Mouse (Mus musculus): ENCODE measurements at regions not wholly inside any gene's neighbourhood (a gene's known extent, or its start where the extent isn't known, plus 50 kb on each side); places are given as distances from the start of the nearest gene placed in this dataset.

DNA sequence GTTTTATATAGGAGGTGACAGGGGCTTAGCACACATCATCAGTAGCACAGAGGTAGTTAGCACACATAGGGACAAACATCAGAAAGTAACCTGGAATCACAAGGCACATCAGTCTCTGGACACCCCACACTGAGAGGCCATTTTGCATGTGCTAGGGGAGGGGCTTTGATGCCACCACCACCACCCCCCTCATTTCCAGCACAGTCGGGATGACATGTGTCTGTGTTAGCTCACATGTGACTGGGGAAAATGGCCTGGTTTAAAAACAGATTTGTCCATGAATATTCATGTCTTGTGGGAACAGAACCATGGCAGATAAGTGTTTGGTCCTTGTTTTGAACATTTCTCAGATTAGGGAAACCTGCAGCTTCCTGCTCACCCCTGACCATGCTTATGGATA, 172.9 kb upstream of the Ppp2r2d start:
- no peaks in the 10 kb centered on the region for H3K4me1 ChIP-seq (ENCODE audit: control insufficient read depth, insufficient read depth, low read length)
- H3K27ac ChIP-seq (ENCODE audit: control insufficient read depth, insufficient read depth, low read depth, low read length): no peak overlapping the region
- H3K4me3 ChIP-seq (ENCODE audit: control insufficient read depth, low read depth, low read length): no peak overlapping the region
- H3K36me3 ChIP-seq (ENCODE audit: control insufficient read depth, insufficient read depth, low read length): no peaks in the 10 kb centered on the region
- H3K27me3 ChIP-seq (ENCODE audit: control insufficient read depth, insufficient read depth, low read length): no peaks in the 10 kb centered on the region
- no peak for TF ChIP-seq CTCF (IDR thresholded peaks at IDR 0.05; ENCODE audit: control insufficient read depth, insufficient read depth, insufficient replicate concordance, low read depth, low read length)
- TF ChIP-seq POLR2A (IDR thresholded peaks at IDR 0.05; ENCODE audit: control insufficient read depth, low read depth, low read length): no peak

DNA sequence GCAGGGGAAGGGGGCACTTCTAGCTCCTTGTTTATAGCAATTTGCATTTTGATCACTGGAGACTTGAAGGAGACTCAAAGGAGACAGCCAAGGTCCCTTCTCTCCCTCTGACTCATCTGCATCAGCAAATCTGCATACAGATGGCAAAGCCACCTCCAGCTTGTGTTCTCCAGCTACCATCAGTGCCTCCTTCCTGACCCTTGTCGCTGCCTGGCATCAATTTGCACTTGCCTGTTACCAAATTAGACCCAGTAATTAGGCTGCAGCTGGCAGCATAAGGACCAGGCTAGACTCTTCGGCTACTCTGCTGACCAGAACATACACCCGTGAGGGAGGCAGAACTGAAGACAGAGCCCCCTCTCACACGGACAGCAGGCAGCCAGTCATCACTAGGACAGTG, 177.5 kb upstream of the Ppp2r2d start:
- TF ChIP-seq CTCF (IDR thresholded peaks at IDR 0.05; ENCODE audit: control insufficient read depth, insufficient read depth, insufficient replicate concordance, low read depth, low read length): no peak
- no peak for TF ChIP-seq POLR2A (IDR thresholded peaks at IDR 0.05; ENCODE audit: control insufficient read depth, low read depth, low read length)
- Histone ChIP-seq H3K4me3 (ENCODE audit: control insufficient read depth, low read depth, low read length) (no peak overlapping the region), H3K27me3 (ENCODE audit: control insufficient read depth, insufficient read depth, low read length) (no peaks in the 10 kb centered on the region), H3K36me3 (ENCODE audit: control insufficient read depth, insufficient read depth, low read length) (no peaks in the 10 kb centered on the region), H3K27ac (ENCODE audit: control insufficient read depth, insufficient read depth, low read depth, low read length) (no peak overlapping the region), H3K4me1 (ENCODE audit: control insufficient read depth, insufficient read depth, low read length) (no peaks in the 10 kb centered on the region)

DNA sequence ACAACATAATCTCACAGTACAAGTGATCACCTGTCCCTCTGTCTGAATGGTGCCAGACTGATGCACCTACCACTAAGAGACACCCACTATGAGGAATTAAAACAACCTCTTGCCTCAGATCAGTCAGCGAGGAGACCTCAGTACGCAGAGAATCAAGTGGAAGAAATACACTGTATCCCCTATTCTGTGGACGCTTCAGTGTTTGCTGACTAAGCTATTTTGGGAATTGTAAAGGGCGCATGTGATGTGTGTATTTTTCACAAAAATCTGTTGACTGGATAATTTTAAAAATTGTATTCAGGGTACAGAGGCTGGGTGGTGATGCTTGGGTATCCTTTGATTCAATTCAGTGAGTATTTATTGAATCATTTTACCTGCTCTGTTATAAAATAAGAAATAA, 185.8 kb upstream of the Ppp2r2d start:
- Histone ChIP-seq H3K36me3 (ENCODE audit: control insufficient read depth, insufficient read depth, low read length) (no peaks in the 10 kb centered on the region), H3K4me1 (ENCODE audit: control insufficient read depth, insufficient read depth, low read length) (no peaks in the 10 kb centered on the region), H3K4me3 (ENCODE audit: control insufficient read depth, low read depth, low read length) (no peak overlapping the region), H3K27me3 (ENCODE audit: control insufficient read depth, insufficient read depth, low read length) (no peaks in the 10 kb centered on the region), H3K27ac (ENCODE audit: control insufficient read depth, insufficient read depth, low read depth, low read length) (no peak overlapping the region)
- TF ChIP-seq POLR2A (IDR thresholded peaks at IDR 0.05; ENCODE audit: control insufficient read depth, low read depth, low read length) (no peak), CTCF (IDR thresholded peaks at IDR 0.05; ENCODE audit: control insufficient read depth, insufficient read depth, insufficient replicate concordance, low read depth, low read length) (no peak)

DNA sequence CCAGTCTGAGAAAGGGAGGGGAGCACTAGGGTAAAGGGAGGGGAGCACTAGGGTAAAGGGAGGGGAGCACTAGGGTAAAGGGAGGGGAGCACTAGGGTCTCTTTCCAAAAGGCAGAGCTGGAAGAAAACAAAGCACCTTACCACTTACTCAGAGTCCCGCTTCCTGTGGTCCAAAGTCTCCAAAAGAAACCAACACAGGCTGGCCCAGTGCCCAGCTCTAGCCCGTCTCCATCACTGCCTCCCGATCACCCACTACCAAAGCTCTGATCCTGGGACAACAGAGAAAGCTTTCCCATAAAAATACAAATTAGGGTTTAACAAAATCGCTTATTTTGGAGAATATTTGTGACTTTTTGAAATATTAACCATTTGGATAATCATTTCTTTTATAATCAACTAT, 188.4 kb upstream of the Ppp2r2d start:
- Histone ChIP-seq H3K27me3 (ENCODE audit: control insufficient read depth, insufficient read depth, low read length) (no peaks in the 10 kb centered on the region), H3K27ac (ENCODE audit: control insufficient read depth, insufficient read depth, low read depth, low read length) (no peak overlapping the region), H3K4me3 (ENCODE audit: control insufficient read depth, low read depth, low read length) (no peak overlapping the region), H3K4me1 (ENCODE audit: control insufficient read depth, insufficient read depth, low read length) (no peaks in the 10 kb centered on the region), H3K36me3 (ENCODE audit: control insufficient read depth, insufficient read depth, low read length) (no peaks in the 10 kb centered on the region)
- no peak for TF ChIP-seq CTCF (IDR thresholded peaks at IDR 0.05; ENCODE audit: control insufficient read depth, insufficient read depth, insufficient replicate concordance, low read depth, low read length)

DNA sequence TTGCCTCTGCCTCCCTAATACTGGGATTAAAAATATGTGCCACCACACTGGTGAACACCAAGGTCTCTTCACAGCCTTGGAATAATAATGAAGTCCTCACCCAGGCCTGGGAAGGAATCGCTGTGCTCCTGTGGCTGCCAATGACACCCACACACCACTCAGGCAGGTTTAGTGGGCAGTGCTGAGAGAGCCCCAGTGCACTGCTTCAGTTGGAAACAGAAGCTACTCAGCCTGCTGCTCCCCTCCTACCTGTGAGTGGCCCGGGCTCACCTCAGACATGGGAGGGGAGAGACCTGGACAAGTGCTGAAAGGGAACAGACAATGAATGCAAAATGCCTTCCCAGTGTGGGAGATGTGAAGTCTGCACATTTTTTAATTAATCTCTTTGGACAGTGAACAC, 188.8 kb upstream of the Ppp2r2d start:
- no peak overlapping the region for H3K4me3 ChIP-seq (ENCODE audit: control insufficient read depth, low read depth, low read length)
- no peaks in the 10 kb centered on the region for H3K4me1 ChIP-seq (ENCODE audit: control insufficient read depth, insufficient read depth, low read length)
- no peaks in the 10 kb centered on the region for H3K27me3 ChIP-seq (ENCODE audit: control insufficient read depth, insufficient read depth, low read length)
- no peak for TF ChIP-seq CTCF (IDR thresholded peaks at IDR 0.05; ENCODE audit: control insufficient read depth, insufficient read depth, insufficient replicate concordance, low read depth, low read length)
- TF ChIP-seq POLR2A (IDR thresholded peaks at IDR 0.05; ENCODE audit: control insufficient read depth, low read depth, low read length): no peak
- H3K27ac ChIP-seq (ENCODE audit: control insufficient read depth, insufficient read depth, low read depth, low read length): no peak overlapping the region
- H3K36me3 ChIP-seq (ENCODE audit: control insufficient read depth, insufficient read depth, low read length): no peaks in the 10 kb centered on the region

DNA sequence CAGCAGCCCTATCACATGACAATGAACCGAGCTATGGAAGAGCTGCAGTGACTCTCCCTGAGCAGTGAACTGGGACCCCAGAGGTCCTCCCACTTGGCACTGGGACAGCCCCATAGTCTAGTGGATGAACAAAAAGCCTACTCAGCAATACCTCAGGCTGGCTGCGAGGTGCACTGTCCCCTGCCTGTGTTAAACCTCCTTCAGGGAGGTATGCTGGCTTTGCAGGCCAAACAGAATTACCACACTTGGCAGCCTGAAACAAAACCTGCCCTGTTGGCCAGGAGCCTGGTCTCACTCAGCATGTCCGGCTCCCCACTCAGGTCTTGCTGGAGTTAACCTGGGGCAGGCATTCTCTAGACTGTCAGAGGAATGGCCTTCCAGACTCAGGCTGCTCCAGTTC, 189.9 kb upstream of the Ppp2r2d start:
- Histone ChIP-seq H3K27ac (ENCODE audit: control insufficient read depth, insufficient read depth, low read depth, low read length) (no peak overlapping the region), H3K27me3 (ENCODE audit: control insufficient read depth, insufficient read depth, low read length) (no peaks in the 10 kb centered on the region), H3K36me3 (ENCODE audit: control insufficient read depth, insufficient read depth, low read length) (no peaks in the 10 kb centered on the region), H3K4me3 (ENCODE audit: control insufficient read depth, low read depth, low read length) (no peak overlapping the region), H3K4me1 (ENCODE audit: control insufficient read depth, insufficient read depth, low read length) (no peaks in the 10 kb centered on the region)
- no peak for TF ChIP-seq CTCF (IDR thresholded peaks at IDR 0.05; ENCODE audit: control insufficient read depth, insufficient read depth, insufficient replicate concordance, low read depth, low read length)
- no peak for TF ChIP-seq POLR2A (IDR thresholded peaks at IDR 0.05; ENCODE audit: control insufficient read depth, low read depth, low read length)

DNA sequence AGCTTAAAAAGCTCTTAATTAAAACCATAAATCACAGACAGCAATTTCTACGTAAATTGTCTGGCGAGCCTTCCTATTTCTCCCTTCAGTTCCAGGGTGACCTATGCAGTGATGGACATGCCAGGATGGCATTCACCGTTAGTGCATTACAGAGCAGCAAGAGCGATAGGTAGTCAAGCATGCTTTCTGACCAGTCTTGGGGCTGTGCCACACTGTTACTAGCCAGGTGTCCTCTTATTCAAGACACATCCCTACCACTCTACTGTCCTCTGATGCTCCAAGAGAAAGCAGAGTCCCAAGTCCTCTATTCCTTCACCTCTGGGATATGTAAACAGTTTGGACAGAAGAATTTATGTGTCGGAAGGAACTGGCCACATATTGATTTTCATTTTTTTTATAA, 194.9 kb upstream of the Ppp2r2d start:
- Histone ChIP-seq H3K36me3 (ENCODE audit: control insufficient read depth, insufficient read depth, low read length) (no peaks in the 10 kb centered on the region), H3K4me1 (ENCODE audit: control insufficient read depth, insufficient read depth, low read length) (no peaks in the 10 kb centered on the region), H3K4me3 (ENCODE audit: control insufficient read depth, low read depth, low read length) (no peak overlapping the region), H3K27ac (ENCODE audit: control insufficient read depth, insufficient read depth, low read depth, low read length) (no peak overlapping the region), H3K27me3 (ENCODE audit: control insufficient read depth, insufficient read depth, low read length) (no peaks in the 10 kb centered on the region)
- TF ChIP-seq CTCF (IDR thresholded peaks at IDR 0.05; ENCODE audit: control insufficient read depth, insufficient read depth, insufficient replicate concordance, low read depth, low read length) (no peak), POLR2A (IDR thresholded peaks at IDR 0.05; ENCODE audit: control insufficient read depth, low read depth, low read length) (no peak)

DNA sequence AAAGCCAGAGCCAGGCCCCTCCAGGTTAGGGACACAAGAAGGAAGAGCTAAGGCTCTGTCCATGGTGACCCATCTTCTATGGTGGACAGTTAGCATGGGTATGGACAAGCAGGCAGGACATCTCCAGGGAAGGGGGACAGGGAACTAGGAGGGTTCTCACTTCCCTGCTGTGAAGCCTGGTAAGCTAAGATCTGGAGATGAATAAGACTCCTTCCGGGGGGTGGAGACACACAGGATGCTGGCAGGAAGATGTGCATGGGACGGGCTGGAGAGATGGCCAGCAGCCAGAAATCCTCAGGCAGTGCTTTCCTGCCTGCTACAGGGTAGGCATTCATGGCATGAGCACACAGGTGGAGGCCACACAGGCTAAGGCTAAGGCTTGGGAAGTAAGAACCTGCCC, 198.2 kb upstream of the Ppp2r2d start:
- Histone ChIP-seq H3K4me1 (ENCODE audit: control insufficient read depth, insufficient read depth, low read length) (no peaks in the 10 kb centered on the region), H3K36me3 (ENCODE audit: control insufficient read depth, insufficient read depth, low read length) (no peaks in the 10 kb centered on the region), H3K27ac (ENCODE audit: control insufficient read depth, insufficient read depth, low read depth, low read length) (no peak overlapping the region), H3K4me3 (ENCODE audit: control insufficient read depth, low read depth, low read length) (no peak overlapping the region), H3K27me3 (ENCODE audit: control insufficient read depth, insufficient read depth, low read length) (no peaks in the 10 kb centered on the region)
- no peak for TF ChIP-seq CTCF (IDR thresholded peaks at IDR 0.05; ENCODE audit: control insufficient read depth, insufficient read depth, insufficient replicate concordance, low read depth, low read length)
- no peak for TF ChIP-seq POLR2A (IDR thresholded peaks at IDR 0.05; ENCODE audit: control insufficient read depth, low read depth, low read length)
